Mouse (Mus musculus) lung, postnatal 4 days (tissue): ENCODE data around the gene Bod1l.
A peak's percentile ranks its signal among the peaks of the same experiment; 100 is the strongest.

ENCODE experiments used
- DNase-seq, 2 experiments: peaks; one replicate each; pipeline ENCODE4 v3.0.0; 2021

Gene Bod1l

DNA sequence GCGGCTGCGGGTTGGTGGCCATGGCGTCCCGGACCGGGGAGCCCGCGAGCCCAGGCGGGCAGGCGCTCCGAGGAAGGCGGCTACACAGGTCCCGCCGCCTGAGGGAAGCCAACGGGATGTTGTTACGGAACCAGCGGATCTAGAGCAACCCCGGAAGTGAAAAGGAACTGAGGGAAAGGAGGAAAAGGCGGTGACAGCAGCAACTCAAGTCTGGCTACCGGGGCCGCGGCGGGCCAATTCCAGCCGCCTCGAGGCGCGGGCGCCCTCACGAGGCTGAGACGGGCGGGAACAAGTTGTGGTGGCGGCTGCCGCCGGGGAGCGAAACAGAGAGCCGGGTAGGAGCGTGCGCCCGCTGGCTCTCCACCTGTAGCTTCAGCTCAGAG, at the start of gene Bod1l:
TSS of gene Bod1l (minus strand) at position 169 of the 383 bp plus-strand sequence.
- DNase-seq, result peak; percentile 97

DNA sequence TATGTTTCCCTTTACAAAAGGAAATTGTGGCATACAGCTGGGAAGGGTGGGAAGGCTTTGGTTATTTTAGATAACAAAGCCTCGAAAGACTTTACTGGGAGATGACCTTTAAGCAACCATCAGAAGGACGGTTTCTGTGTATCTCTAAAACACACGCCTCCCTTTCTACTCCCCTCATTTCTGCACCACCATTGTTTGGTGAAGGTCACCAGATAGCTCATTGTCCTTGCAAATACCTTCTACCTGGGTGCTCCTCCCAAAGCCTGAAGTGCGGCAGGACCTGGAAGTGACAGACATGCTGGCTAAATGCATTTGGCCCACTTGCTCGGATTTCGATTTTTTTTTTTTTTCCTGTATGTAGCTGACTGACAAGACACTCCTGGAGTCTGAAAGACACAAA, 49.2 kb upstream of the Bod1l start:
- no peak for DNase-seq

DNA sequence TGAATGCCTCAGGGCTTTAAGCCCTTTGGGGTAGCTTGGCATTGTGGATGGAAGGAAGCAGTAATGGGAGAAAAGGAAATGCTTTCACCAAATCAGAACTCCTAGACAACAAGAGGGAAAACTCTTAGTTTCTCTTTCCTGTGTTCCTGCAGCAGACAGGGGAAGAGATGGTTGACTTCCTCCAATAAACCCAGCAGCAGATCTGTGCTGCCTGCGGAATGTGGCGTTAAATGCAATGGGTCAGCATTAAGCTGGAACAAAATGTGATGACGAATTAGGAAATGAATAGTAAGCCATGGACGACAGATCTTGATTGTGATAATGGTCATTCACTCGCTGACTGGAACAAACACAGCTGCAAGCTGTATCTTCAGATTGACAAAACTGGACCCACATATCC, 46.8 kb upstream of the Bod1l start:
- DNase-seq, result no peak

DNA sequence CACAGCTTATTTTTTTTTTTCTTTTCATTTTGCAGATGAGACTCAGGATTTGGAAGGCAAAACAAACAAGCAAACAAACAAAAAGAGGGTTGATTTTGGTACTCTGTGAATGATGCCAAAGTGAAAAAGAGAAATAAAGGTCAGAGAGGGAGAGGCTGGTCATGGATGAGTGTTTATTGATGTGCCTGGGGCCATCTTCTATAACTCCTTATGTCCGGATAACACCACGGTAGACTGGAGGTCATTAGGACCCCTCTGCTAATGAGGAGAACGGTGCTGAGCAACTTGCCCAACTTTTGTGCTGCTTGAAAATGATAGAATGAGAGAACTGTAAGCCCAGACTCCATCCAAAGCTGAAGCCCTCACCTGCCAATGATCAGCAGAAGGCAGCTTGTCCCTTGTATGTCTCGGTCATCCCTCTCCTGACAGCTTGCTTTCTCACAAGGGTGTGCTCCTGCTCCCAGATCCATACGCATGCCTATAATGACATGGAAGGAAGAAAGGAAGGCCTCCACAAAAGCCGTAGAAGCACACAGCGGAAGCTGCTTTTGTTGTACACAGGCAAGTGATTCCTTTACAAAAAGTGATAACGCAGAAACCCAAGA, 45.2 kb upstream of the Bod1l start:
- DNase-seq, result no peak

DNA sequence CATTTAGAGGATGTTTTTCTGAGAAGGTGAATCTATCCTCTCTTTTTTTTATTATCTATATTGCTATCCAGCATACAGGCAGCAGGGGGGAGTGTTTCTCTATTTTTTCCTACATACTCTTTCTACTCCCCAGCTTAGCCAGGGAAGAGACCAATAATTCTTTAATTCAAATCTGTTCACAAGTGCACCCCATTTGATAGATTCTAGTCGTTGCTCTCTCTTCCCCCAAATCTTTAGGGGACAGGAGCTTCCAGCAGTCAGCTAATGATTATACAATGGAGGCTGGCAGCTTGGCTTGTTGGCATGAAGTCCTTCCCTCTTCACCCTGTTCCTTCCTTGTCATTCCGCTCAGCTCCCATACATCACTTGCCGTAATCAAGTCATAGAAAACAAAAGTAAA, 44.7 kb upstream of the Bod1l start:
- no peak for DNase-seq

DNA sequence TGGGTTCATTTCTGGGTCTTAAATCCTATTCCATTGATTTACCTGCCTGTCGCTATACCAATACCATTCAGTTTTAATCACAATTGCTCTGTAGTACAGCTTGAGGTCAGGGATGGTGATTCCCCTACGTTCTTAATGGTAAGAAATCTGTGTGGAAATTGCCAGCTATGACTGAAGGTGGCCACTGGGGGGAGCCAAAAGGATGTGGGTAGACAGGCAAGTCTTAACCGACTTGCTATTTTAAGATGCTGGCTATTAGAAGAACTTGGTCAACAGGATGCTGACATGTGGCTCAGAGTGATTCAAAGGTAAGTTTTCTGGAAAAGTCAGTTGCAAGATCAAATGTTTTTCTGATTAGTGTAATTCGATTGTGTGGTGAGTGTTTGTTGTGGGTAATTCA, 43.6 kb upstream of the Bod1l start:
- peak; percentile 38 to 62 for DNase-seq

DNA sequence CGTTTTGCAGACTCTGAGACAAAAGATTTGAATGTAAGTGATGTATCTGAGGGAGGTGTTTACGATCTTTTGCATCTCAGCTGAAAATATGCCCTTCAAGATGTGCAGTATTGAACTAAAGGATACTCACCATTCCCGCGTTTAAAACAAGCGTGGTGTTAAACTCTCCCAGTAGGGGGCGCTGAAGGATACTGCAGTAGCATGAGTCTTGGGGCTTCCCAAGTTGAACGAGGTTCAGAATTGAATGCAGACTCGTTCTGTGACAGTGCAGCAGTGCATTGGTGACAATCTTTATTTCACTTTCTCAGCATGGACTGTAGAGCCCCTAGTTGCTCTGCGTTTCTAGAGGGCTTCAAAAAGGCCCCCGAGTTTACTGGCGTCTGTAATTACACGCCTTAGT, 40.4 kb upstream of the Bod1l start:
- peak in 1 of 2 experiments; percentile 42 for DNase-seq

DNA sequence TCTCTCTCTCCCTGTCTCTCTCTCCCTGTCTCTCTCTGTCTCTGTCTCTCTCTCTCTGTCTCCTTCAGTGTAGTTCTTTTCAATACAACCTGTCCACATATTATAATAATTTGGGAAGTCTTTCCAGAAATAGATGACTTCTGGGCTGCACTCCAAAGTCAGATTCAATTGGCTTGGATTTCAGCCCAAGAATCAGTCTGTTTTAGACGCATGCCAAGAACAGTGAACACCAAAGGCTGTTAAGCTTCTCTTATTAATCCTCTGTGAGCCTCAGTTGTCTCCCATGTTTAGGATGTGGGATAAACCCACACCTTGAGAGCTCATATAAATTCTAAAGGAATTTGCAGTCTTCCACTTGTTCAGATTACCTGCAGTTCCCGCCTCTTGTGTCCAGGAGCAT, 27.0 kb upstream of the Bod1l start:
- no peak for DNase-seq

DNA sequence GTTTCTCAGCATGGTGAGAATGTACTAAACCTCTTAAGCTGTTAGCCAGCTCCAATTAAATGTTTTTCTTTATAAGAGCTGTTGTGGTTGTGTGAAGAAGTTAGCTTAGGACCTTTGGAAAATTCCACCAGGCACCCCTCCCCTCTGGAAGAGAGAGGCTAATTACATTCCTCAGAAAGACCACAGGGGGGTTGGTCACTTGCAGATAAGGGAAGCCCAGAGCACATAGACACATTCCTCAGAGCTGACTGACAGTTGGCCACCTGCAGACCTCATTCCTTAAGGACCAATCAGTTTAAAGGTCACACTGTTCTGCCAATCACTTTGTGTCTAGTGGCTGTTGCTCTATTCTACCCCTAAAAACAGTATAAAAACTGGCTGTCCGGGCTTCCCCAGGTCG, 11.7 kb upstream of the Bod1l start:
- DNase-seq, result no peak

DNA sequence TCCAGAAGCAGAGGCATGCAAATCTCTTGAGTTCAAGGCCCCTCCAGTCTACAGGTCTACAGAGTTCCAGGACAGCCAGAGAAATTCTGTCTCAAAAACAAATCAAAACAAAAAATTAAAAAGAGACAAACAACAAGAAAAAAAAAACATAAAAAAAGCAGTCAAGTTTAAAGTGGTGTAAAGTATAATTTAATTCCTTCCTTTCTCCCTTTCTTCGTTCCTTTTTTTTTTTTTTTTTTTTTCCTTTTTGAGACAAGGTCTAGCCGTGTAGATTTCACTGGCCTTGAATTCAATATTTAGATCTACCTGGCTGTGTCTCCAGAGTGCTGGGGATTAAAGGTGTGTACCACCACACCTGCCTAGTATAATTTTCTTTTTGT, 1.4 kb upstream of the Bod1l start:
- no peak for DNase-seq

DNA sequence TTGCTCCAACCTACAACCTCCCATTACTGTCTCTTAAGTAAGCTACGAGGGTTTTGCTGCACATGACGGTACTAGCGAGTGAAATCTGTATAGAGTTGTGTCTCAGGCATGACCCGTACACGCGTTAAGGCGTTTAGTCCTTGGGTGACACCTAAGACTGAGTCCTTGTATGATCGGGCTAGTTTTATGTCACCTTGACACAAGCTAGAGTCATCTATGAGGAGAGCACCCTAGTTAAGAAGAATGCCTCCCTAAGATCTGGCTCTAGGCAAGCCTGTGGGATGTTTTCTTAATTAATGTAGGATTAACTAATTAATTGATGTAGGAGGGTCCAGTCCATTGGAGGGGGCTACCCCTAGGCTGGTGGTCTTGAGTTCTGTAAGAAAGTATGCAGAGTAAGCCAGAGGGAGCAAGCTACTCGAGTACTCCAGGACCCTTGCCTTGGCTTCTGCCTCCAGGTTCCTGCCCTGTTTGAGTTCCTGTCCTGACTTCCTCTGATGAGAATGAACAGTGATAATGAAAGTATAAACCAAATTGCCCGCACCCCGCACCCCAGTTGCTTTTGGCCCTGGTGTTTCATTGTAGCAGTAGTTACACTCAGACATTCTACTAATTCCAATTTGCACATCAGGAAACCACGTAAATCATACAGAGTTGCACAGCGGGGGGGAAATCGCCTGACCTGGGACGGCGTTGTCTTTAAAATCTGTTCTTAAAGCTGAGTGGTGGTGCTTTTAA, 874 bp upstream of the Bod1l start:
- DNase-seq, result peak in 1 of 2 experiments; percentile 23

DNA sequence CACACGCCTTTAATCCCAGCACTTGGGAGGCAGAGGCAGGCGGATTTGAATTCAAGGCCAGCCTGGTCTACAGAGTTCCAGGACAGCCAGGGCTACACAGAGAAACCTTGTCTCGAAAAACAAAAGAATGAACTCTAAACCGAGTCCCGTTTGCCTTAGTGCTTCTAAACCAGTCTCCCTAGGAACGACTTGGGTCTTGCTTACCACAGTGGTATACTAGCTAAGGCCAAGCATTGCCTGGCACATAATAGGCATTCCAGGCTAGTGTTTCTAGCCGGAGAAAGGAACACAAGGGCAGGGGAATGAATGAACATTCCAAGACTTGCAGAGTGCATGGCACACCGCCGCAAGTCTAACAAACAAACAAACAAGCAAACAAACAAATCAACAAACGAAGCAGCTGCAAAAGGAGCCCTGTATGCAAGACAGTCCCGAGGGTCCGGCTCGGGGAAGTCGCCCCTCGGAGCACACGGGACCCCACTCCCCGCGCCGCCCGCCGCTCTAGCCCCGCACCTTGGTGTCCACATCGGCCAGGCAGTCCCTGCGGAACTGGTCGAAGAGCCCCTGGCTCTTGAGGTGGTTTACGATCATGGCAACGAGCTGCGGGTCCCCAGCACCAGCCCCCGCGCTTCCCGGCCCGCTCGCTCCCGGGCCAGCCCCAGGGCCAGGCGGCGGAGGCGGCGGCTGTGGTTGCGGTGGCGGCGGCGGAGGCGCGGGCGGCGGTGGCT, 532 bp downstream of the Bod1l start:
- no peak for DNase-seq

DNA sequence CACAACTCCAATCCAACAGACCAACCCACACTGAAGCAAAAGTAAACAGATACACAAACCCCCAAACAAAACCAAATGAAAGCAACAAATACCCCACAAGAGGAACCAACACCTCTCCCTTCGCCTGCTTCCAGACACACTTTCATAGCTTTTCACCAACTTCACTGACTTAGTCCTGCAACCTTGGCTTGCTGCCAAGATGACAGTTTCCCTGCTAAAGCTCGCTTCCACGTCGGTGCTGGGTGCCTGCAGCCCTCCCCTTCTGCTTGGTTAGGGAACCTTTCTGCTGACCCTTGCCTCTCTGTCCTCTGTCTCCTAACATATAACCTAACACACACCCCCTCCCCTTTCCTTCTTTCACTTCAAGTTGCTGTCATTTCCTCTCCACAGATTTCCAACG, 1.4 kb downstream of the Bod1l start:
- DNase-seq, result peak in 1 of 2 experiments; percentile 14

DNA sequence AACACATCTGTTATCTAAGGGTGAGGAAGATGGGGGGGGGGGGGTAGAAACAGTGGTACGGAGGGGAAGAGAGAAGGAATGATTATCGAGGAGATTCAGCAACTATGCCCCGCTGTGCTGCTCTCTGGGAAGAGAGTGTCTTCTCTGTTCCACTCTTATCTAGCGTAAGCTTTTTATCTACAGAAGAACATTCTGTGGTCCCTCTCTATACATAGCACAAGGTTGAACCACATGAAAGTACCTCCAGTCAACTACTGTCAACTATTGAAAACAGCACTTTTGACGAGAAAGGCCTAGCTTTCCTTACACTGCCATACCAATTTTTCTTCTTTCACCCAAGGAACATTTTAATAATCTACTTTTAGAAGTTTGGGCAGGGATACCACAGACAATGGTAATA, 2.4 kb downstream of the Bod1l start:
- DNase-seq, result no peak

DNA sequence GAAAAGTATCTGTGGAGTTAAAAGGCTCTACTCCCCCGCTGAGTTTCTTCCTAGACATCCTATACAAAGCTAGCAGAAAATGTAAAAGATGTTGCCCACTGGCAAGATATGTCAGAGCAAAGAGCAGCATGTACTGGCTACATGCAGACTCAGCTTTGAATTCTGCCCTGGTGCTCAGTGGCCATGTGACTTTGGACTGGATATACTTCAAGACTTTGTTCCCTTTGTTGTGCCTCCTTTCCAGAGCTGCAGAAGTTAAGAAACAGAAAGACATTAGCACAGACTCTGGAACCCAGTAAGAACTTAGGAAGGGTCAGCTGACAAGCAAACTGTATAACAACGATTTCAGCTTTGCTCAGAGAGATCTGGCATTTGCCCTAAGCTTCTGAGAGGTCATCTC, 14.0 kb downstream of the Bod1l start:
- DNase-seq, result no peak

DNA sequence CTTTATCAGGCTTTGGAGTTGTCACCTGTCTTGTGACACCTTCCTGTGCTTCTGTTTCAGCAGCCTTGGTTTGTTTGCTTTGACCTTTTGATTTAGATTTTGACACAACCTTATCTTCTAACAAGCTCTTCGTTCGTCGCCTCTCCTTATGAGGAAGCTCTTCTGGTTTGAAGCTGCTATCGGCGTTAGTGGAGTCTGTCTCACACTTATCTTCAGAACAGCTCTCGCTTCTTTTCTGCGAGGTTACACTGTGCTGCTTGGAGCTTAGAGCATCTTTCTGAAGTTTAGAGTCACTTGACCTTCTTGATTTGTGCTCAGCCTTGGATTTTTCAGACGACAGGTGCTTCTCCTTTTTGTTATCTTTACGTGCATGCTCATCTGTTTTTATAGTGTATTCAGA, 23.0 kb downstream of the Bod1l start:
- DNase-seq, result no peak

DNA sequence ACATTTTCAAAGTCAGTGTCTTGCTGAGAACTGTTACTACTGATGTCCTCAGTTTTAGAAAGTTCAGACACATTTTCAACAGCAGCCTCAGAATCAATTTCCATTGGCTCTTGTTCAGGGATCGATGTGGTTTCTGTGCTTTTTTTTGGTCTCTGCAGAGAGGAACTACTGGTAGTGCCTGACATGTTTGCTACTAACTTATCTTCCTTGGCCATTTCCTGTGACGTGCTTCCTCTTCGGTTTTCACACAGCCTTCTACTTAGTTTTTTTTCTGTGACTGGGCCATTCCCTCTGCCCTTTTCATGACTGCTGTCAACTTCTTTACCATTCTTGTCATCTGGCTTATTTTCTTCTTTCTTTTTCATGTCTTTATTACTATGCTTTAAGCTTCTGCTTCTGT, 23.6 kb downstream of the Bod1l start:
- DNase-seq, result no peak

DNA sequence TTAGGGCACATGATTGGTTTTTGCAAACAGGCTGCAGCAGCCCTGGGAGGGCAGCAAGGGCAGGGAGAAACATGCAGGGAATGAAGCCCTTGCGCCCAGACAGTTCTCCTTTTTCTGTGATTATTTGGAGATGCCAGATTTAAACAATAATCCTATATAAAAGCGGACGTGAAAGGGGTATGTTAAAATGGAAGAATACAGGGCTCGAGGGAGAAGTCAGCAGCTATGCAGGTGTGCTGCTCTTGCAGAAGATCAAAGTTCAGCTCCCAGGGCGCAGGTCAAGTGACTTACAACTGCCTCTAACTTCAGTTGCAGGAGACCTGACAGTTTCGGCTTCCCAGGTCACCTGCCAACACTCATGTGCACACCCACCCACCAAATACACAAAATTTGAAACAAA, 31.6 kb downstream of the Bod1l start:
- DNase-seq, result no peak

DNA sequence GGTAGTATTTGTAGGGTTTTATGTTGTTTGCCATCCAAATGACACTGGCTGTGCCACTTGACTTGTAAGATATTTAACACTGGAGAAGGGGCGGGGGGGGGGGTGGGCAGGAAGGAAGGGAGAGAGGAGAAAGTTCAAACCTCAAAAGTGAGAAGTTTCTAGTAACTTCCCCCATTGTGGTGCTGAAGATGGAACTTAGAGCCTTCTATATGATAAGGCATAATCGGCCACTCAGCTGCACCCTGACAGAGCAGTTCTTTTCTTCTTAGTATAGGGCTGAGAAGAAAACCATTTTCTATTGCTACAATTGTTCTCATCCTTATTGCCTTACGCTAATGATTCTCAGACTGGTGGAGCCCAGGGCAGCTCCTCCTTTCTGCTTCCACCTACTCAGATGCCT, 32.8 kb downstream of the Bod1l start:
- DNase-seq, result no peak

DNA sequence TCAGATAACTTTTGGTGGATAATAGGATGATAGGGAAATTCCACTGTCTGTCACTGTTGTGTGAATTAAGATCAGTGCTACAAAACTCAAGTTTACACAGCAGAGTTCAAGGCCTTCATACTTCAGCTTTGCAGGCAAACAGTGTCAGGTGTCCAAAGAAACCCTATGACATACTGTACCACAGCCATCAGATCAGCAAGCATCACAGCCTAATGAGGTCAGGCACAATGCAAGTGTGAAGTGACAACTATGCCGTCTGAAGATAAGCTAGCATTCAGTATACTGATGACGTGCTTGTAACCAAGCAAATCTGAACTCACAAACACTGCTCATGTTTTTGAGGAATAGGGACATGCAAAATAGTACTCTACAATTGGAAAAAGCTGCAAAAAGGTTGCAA, 36.7 kb downstream of the Bod1l start:
- no peak for DNase-seq

DNA sequence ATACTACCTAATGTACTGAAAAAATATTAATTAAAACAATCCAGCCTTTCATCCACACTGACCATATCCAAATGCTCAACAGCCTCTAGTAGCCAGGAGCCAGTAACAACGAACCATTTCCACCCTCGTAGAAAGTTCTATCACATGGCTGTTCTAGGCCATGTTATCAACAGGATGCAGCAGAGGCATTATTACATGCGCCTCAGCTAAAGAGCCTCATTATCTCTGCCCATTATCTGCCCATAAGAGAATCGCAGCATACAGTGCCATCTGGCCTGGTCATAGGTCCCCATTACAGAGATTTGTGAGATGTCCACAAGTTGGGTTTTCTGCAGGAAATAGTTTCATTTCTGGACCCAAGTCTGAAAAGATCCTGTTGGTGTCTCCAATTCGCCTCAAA, 37.9 kb downstream of the Bod1l start:
- no peak for DNase-seq

DNA sequence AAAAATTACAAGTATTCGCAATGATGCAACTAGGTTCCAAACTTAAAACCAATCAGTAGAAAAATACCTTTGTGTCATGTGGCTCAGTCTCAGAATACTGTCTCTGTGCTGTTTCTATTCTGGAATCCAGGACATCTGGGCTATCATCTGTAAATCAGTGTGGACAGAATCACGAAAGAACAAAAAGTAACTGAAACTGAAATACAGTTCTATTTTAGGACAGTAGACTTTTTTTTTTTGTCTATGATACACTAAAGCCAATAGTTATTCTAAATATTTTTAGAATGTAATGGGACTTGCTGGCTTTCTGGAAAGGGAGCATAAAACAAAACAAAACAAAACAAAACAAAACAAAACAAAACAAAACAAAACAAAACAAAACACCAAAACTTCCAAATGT, 39.0 kb downstream of the Bod1l start:
- no peak for DNase-seq

DNA sequence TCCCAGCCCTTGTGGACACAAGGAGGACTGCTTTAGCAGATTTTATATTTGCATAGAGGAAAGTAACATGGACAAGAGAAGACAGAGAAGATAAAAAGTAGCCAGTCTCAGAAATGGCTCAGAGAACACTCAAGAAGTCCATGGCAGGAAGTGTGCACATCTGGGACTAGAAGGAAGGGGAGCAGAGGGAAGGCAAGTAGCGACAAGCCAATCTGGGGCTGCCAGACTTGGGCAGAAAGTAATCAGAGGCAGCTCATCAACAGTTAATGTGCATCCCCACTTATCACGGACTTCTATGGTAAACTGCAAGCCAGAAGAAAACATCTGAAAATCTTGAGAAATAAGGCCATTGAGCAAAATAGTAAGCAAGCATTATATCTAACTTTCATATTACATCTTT, 39.5 kb downstream of the Bod1l start:
- peak in 1 of 2 experiments; percentile 41 for DNase-seq

DNA sequence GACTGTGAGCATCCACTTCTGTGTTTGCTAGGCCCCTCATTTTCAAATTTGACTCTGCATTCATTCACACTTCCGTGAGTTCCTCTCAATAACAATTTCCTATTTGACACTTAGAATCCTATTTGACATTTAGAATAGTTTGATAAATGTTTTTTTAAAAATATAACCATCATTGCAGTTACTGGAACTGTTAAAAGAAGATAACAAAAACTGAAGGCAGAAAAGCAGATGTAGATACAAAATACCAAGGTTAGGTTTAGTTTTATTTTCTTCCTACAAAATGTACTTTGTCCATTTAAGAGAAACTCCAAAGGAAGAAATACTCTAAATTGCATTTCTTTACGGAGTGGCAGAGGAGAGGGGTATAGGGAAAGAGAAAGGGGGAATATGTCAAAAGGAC, 42.5 kb downstream of the Bod1l start:
- no peak for DNase-seq
